Mouse (Mus musculus): ENCODE measurements at regions not wholly inside any gene's neighbourhood (a gene's known extent, or its start where the extent isn't known, plus 50 kb on each side); places are given as distances from the start of the nearest gene placed in this dataset.
A peak's percentile ranks its signal among the peaks of the same experiment; 100 is the strongest.

DNA sequence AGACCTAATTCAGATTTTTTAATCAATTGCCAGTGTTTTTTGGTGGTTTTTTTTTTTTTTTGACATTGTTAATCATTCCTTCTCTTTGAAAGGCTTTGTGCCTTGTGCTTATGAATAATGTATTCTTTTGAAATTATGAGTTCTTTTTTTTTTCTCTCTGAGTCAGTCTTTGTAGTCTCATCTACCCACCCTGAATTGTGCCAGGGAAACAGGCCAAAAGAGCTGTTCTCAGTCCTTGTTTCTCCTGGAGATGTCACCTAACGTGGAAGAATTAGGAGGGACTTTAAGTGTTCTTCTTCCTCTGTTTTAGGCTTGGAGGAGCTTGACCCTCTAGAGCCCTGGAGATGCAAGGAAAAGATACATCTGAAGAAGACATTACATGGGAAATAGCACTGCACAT is 2012.6 kb downstream of the Poteg start:
- Histone ChIP-seq H3K4me2 (ENCODE audit: low read depth, low read length, poor library complexity, severe bottlenecking) (no peak overlapping the region), H3K9ac (replicated peaks; ENCODE audit: low read length, poor library complexity, severe bottlenecking) (no peak overlapping the region), H3K27me3 (ENCODE audit: insufficient read depth, low read length) (no peaks in the 10 kb centered on the region), H3K4me1 (ENCODE audit: insufficient read depth, low read length) (no peaks in the 10 kb centered on the region), H3K36me3 (ENCODE audit: insufficient read depth, low read length) (no peaks in the 10 kb centered on the region), H3K27ac (ENCODE audit: low read depth, low read length) (no peak overlapping the region), H3K9me3 (ENCODE audit: low read length) (no peaks in the 10 kb centered on the region), H3K4me3 (ENCODE audit: low read depth, low read length) (no peak overlapping the region)
- no peak for TF ChIP-seq CTCF (IDR thresholded peaks at IDR 0.05)
- ATAC-seq (ENCODE audit: low FRiP score) (no peak), DNase-seq (ENCODE audit: low spot score) (no peak)
- WGBS = 40% methylated on average over 1 of the region's 1 CpGs

GRCm38 (mm10) chr8:29492931-29493330 is 2045.5 kb downstream of the Poteg start:
- no peak for DNase-seq (ENCODE audit: low spot score)
- Histone ChIP-seq H3K9me3 (ENCODE audit: low read length) (no peaks in the 10 kb centered on the region), H3K9ac (replicated peaks; ENCODE audit: low read length, poor library complexity, severe bottlenecking) (no peak overlapping the region), H3K36me3 (ENCODE audit: insufficient read depth, low read length) (no peaks in the 10 kb centered on the region), H3K4me2 (ENCODE audit: low read depth, low read length, poor library complexity, severe bottlenecking) (no peak overlapping the region), H3K4me1 (ENCODE audit: insufficient read depth, low read length) (no peaks in the 10 kb centered on the region), H3K27ac (ENCODE audit: low read depth, low read length) (no peak overlapping the region), H3K4me3 (ENCODE audit: low read depth, low read length) (no peak overlapping the region), H3K27me3 (ENCODE audit: insufficient read depth, low read length) (no peaks in the 10 kb centered on the region)
- WGBS = 91% methylated on average over 2 of the region's 2 CpGs
- TF ChIP-seq CTCF (IDR thresholded peaks at IDR 0.05) = no peak
- no peak for ATAC-seq (ENCODE audit: low FRiP score)

GRCm38 (mm10) chr8:29527327-29527726 is 2079.9 kb downstream of the Poteg start:
- ATAC-seq (ENCODE audit: low FRiP score) (no peak), DNase-seq (ENCODE audit: low spot score) (no peak)
- Histone ChIP-seq H3K36me3 (ENCODE audit: insufficient read depth, low read length) (no peaks in the 10 kb centered on the region), H3K9me3 (ENCODE audit: low read length) (no peaks in the 10 kb centered on the region), H3K4me2 (ENCODE audit: low read depth, low read length, poor library complexity, severe bottlenecking) (no peak overlapping the region), H3K9ac (replicated peaks; ENCODE audit: low read length, poor library complexity, severe bottlenecking) (no peak overlapping the region), H3K4me3 (ENCODE audit: low read depth, low read length) (no peak overlapping the region), H3K4me1 (ENCODE audit: insufficient read depth, low read length) (no peaks in the 10 kb centered on the region), H3K27me3 (ENCODE audit: insufficient read depth, low read length) (no peaks in the 10 kb centered on the region), H3K27ac (ENCODE audit: low read depth, low read length) (no peak overlapping the region)
- 89% methylated on average over 1 of the region's 1 CpGs for WGBS
- no peak for TF ChIP-seq CTCF (IDR thresholded peaks at IDR 0.05)

DNA sequence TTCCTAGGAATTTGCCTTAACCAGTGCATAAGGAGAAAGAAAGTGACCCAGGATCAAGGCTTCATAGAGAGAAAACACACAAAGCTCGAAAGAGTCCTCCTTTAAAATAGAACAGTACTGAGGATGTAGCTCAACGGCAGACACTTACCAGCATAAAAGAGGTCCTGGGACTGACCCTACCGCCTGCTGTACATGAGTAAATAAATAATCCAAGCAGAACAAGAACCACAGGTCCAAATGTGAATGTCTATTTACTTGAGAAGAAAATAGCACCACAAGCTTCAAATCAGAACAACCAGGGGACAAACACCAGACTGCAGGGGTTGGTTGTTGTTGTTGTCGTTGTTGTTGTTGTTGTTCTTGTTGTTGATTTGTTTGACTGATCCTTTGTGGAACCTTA is 2084.1 kb downstream of the Poteg start:
- TF ChIP-seq CTCF (IDR thresholded peaks at IDR 0.05) = no peak
- no peaks in the 10 kb centered on the region for H3K9me3 ChIP-seq (ENCODE audit: low read length)
- no peak overlapping the region for H3K4me2 ChIP-seq (ENCODE audit: low read depth, low read length, poor library complexity, severe bottlenecking)
- no peak for DNase-seq (ENCODE audit: low spot score)
- H3K27me3 ChIP-seq (ENCODE audit: insufficient read depth, low read length) = no peaks in the 10 kb centered on the region
- H3K4me3 ChIP-seq (ENCODE audit: low read depth, low read length) = no peak overlapping the region
- no peak overlapping the region for H3K27ac ChIP-seq (ENCODE audit: low read depth, low read length)
- H3K36me3 ChIP-seq (ENCODE audit: insufficient read depth, low read length) = no peaks in the 10 kb centered on the region
- H3K4me1 ChIP-seq (ENCODE audit: insufficient read depth, low read length) = no peaks in the 10 kb centered on the region
- 68% methylated on average over 4 of the region's 4 CpGs for WGBS
- no peak overlapping the region for H3K9ac ChIP-seq (replicated peaks; ENCODE audit: low read length, poor library complexity, severe bottlenecking)
- ATAC-seq (ENCODE audit: low FRiP score) = no peak

GRCm38 (mm10) chr8:29538016-29538415 is 2090.5 kb downstream of the Poteg start:
- 93% methylated on average over 2 of the region's 2 CpGs for WGBS
- no peak for TF ChIP-seq CTCF (IDR thresholded peaks at IDR 0.05)
- Histone ChIP-seq H3K27me3 (ENCODE audit: insufficient read depth, low read length) (no peaks in the 10 kb centered on the region), H3K27ac (ENCODE audit: low read depth, low read length) (no peak overlapping the region), H3K4me2 (ENCODE audit: low read depth, low read length, poor library complexity, severe bottlenecking) (no peak overlapping the region), H3K9ac (replicated peaks; ENCODE audit: low read length, poor library complexity, severe bottlenecking) (no peak overlapping the region), H3K9me3 (ENCODE audit: low read length) (no peaks in the 10 kb centered on the region), H3K36me3 (ENCODE audit: insufficient read depth, low read length) (no peaks in the 10 kb centered on the region), H3K4me1 (ENCODE audit: insufficient read depth, low read length) (no peaks in the 10 kb centered on the region), H3K4me3 (ENCODE audit: low read depth, low read length) (no peak overlapping the region)
- no peak for DNase-seq (ENCODE audit: low spot score)
- no peak for ATAC-seq (ENCODE audit: low FRiP score)

DNA sequence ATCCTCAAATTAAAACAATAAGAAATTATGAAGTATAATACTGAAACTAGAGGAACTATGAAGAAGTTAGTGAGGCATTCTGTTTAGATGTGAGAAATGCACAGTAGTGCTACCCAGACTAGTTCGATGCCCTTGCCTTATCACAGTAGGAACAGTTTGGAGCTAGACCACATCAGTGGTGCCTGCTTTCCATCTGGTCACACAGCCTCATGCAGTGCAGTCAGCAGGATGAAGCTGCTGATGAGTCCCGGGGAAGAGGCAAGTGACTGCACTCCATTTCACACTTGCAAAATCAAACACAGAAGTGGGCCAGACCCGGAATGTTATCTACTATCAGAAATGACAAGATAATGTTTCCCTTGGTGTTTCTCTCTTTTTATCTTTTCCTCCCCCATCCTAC is 2092.4 kb downstream of the Poteg start:
- Histone ChIP-seq H3K4me2 (ENCODE audit: low read depth, low read length, poor library complexity, severe bottlenecking) (no peak overlapping the region), H3K27ac (ENCODE audit: low read depth, low read length) (no peak overlapping the region), H3K9ac (replicated peaks; ENCODE audit: low read length, poor library complexity, severe bottlenecking) (no peak overlapping the region), H3K27me3 (ENCODE audit: insufficient read depth, low read length) (no peaks in the 10 kb centered on the region), H3K4me1 (ENCODE audit: insufficient read depth, low read length) (no peaks in the 10 kb centered on the region), H3K4me3 (ENCODE audit: low read depth, low read length) (no peak overlapping the region), H3K36me3 (ENCODE audit: insufficient read depth, low read length) (no peaks in the 10 kb centered on the region), H3K9me3 (ENCODE audit: low read length) (no peaks in the 10 kb centered on the region)
- DNase-seq (ENCODE audit: low spot score) (no peak), ATAC-seq (ENCODE audit: low FRiP score) (no peak)
- 85% methylated on average over 3 of the region's 3 CpGs for WGBS
- no peak for TF ChIP-seq CTCF (IDR thresholded peaks at IDR 0.05)

DNA sequence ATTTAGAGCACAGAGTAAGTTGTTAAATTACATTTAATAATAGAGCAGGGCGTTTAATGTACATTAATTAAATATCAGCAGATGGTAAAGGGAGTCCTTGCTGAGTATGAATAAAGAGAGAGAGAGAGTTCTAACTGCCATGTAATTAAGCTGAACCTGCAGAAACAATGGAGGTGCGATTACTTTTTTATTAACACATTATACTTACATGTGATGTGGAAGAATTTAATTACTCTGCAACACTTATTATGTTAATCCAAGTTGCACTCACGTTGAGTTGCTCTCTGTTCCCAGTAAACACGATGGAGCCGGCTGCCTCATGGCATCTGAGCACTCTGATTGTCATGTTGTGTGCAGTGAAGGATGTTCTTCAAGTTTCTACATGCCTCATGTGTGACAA is 2096.7 kb downstream of the Poteg start:
- ATAC-seq (ENCODE audit: low FRiP score) (no peak), DNase-seq (ENCODE audit: low spot score) (peak; percentile 50)
- H3K4me1 ChIP-seq (ENCODE audit: insufficient read depth, low read length) = no peaks in the 10 kb centered on the region
- H3K4me2 ChIP-seq (ENCODE audit: low read depth, low read length, poor library complexity, severe bottlenecking) = no peak overlapping the region
- H3K27ac ChIP-seq (ENCODE audit: low read depth, low read length) = no peak overlapping the region
- no peak for TF ChIP-seq CTCF (IDR thresholded peaks at IDR 0.05)
- H3K27me3 ChIP-seq (ENCODE audit: insufficient read depth, low read length) = no peaks in the 10 kb centered on the region
- H3K9ac ChIP-seq (replicated peaks; ENCODE audit: low read length, poor library complexity, severe bottlenecking) = no peak overlapping the region
- 58% methylated on average over 5 of the region's 5 CpGs for WGBS
- no peak overlapping the region for H3K4me3 ChIP-seq (ENCODE audit: low read depth, low read length)
- H3K9me3 ChIP-seq (ENCODE audit: low read length) = no peaks in the 10 kb centered on the region
- H3K36me3 ChIP-seq (ENCODE audit: insufficient read depth, low read length) = no peaks in the 10 kb centered on the region

Data from midbrain, postnatal 0 days (tissue).